Mouse (Mus musculus) thymus, postnatal 36 days (tissue): ENCODE results near the gene Mad1l1.

Source experiments
- DNase-seq, 2 experiments: peaks; one replicate each; pipeline ENCODE4 v3.0.0; 2022; ENCODE audit warnings: mixed read lengths in 2 of 2

The Mad1l1 gene

GRCm38 (mm10) chr5:140174814-140175490, 146.4 kb downstream of the Mad1l1 start:
- no peak for DNase-seq

DNA sequence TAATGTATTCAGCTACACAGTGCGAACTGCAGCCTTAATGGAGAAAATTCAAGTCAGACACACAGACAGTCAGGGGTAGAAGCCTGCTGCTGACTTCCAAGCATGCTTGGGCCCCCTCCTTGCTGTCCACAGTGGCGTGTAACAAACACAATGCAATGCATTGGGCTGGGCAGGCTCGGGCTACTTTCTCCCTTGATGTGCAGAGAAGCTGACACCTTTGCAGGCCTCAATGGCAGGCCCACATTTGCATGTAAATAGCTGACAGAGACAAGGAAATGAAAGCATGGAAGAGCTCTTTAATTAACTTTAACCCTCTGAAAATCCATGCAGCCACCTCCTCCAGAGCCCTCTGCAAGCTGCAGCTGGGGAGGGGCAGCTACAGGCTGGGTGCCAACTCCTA, 147.3 kb downstream of the Mad1l1 start:
- no peak for DNase-seq

DNA sequence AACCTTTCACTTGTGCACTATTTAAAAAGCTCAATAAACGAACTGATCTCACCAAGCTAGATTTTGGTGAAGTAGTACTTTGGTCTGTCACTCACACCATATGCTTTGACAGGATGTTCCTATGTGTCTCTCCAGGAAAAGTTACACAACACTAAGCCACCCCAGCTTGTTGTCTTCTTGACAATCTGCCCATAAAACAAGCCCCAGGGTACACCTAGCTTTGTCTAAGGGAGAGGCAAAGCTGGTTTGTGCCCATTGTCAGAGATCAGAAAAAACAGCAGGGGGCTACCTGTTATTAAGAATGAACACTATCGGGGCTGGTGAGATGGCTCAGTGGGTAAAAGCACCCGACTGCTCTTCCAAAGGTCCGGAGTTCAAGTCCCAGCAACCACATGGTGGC, 148.2 kb downstream of the Mad1l1 start:
- DNase-seq = no peak

DNA sequence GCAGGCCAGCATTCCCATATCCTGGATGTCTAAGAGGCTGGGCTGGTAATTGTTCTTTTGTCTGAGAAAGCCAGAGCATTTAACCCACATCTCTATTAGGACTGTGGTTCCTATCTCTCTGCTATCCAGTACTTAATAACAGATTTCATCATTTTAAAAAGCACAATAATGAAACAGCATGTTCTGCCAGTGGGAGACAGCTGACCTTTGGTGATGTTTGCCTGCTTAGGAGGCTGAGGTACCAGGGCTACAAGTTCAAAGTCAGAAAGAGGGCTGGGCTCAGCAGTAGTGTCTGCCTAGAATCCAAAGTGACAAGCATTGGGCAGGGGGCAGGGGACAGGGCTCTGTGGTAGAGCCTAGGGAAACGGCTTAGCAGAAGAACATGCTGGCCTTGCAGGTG, 149.6 kb downstream of the Mad1l1 start:
- DNase-seq = no peak

DNA sequence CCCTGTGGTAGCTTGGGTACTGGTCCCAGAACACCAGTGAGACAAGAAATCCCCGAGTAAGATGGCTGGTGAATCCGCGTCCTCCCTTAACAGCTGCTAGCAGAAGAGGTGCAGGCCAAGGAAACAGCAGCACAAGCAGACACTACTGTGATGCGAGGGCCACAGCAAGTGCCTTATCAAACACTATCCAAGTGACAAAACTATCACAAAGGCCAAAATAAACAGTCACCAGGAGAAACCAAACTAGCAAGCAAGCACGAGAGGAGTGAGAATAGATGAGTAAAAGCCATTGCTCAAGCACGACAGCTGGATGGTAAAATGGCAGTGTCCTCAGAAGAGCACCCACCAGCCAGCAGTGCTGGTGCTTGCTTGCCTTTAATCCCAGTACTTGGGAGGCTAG, 153.8 kb downstream of the Mad1l1 start:
- DNase-seq = no peak

- DNase-seq = no peak
Observed at GRCm38 (mm10) chr5:140167080-140167479, 154.3 kb downstream of the Mad1l1 start.

DNA sequence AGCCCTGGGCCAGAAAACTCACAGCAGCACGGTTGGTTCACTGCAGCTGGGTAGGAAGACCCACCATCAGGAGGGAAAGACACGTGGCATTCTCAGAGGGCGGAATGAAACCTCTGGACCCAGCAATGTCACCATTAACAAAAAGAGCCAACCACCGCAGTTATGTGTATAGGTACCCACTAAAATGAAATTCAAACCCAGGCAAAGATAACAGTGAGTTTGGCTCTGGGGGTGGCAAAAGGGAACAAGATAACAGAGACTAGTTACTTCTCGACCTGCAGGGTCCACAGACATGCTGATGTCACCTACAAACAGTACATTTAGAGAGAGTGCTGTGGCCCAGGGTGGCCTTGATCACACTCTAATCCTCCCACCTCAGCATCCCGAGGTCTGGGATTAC, 157.4 kb downstream of the Mad1l1 start:
- no peak for DNase-seq

DNA sequence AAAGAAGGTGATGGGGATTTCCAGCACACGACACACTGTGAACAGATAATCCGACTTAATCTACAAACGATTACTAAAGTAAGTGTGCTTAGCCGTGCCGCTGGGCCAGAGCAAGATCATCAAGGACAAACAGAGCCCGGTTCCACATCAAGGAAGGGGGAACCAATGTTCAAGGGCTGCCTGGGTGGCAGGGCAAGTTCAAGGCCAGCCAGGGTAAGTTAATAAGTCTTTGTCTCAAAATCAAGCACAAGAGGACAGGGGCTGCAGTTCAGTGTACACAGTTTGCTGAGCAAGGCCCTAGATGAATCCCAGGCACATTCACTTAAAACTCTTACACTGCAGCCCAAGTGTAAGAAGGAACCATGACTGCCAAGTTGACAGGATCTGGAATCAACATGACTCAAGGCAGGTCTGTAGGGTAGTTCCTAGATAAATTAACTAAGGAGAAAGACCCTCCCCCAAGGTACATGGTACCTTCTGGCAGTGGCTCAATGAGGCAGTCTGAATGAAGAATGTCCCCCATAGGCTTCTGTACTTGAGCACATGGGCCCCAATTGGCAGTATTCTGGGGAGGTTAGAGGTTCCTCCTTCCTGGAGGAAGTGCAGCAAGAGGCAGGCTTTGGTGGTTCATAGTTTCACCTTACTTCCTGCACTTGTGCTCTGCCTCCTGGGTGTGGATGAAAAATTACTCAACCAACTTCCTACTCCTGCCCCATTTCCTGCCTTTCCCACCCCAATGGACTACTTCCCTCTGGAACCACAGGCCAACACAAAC, 159.1 kb downstream of the Mad1l1 start:
- no peak for DNase-seq

- DNase-seq = no peak
Observed at GRCm38 (mm10) chr5:140159007-140159406, 162.3 kb downstream of the Mad1l1 start.

DNA sequence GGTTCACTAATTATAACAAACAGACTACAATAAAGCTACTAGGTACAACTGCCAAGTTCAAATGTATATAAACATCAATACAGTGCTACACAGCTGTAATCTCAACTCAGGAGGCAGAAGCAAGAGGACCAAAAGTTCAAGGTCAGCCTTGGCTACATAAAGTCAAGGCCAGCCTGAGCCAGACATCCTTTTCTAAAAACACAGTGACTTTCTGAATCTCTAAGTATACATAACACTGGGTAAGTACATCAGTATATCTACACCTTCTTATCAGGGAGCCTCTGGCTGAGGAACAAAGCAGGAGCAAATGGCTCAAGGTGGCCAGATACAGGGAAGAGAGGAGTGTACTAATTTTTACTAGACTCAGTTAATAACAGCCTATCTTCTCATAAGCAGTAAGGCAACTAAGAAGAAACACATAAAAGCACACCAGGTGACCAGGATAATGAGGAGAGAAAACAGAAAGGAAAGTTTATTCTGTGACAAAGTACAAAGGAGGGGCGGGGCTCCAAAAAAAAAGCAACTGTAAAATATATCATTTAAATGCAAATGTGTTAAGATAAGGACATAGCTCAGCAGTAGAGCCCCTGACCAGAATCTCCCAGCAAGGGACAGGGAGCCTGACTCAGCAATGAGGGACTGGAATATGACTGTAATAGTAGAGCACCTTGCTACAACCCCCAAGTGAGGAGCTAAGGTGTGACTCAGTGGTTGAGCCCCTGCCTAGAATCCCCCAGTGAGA, 163.3 kb downstream of the Mad1l1 start:
- no peak for DNase-seq

DNA sequence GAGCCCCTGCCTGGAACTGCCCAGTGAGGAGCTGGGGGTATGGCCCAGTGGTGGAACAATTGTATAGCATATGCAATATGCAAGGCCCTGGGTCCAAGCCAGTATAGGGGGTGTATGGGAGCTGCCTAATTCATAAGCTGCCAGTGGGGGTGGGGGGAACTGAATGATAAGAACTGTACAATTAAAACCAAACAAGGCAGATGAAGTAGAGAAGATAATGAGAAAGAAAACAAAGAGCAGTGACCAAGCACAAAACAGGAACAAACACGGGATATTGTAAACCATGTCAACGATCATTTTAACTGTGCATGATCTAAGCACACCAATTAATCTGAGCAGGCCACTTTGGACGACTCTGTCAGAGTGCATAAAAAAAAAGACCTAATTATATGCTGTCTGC, 167.2 kb downstream of the Mad1l1 start:
- no peak for DNase-seq

- no peak for DNase-seq
Observed at GRCm38 (mm10) chr5:140151871-140152270, 169.5 kb downstream of the Mad1l1 start.

DNA sequence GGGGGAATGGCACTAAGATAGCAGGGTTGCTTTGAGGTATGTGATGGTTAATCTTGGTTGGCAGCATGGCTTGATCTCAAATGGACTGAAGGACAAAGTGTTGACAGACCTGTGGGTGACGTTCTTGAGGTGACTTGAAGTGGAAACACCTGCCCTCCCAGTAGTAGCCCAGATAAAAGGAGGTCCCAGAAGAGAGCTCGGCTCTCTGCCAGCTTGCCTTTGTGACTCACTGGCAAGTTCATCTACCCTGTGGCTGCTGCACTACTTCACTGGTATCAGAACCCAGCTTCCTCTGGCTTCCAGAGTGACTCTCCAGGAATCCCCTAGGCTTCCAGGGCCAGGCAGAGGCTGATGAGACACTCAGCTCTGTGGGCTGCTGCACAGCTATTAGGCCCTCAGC, 170.2 kb downstream of the Mad1l1 start:
- DNase-seq = no peak

- no peak for DNase-seq
Observed at GRCm38 (mm10) chr5:140150694-140151093, 170.7 kb downstream of the Mad1l1 start.

- no peak for DNase-seq
Observed at GRCm38 (mm10) chr5:140150136-140150535, 171.2 kb downstream of the Mad1l1 start.

DNA sequence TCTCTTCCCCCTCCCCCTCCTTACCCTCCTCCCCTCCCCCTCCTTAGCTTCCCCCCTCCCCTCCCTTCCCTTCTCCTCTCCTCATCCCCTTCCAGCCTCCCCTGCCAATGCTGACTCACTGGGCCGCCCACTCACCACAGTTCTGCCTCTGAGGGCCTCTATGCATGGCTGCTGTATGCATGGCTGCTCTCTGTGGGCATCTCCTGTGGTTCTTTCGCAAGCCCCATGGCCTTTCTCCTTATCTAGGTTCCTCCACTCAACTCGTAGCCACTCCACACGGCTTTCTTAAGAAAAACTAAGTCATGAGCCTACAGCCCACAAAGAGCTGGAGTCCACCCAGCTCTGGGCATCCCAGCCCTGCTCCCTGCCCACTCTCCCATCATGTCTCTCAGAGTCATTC, 172.1 kb downstream of the Mad1l1 start:
- DNase-seq = peak in 1 of 2 experiments; percentile 29

DNA sequence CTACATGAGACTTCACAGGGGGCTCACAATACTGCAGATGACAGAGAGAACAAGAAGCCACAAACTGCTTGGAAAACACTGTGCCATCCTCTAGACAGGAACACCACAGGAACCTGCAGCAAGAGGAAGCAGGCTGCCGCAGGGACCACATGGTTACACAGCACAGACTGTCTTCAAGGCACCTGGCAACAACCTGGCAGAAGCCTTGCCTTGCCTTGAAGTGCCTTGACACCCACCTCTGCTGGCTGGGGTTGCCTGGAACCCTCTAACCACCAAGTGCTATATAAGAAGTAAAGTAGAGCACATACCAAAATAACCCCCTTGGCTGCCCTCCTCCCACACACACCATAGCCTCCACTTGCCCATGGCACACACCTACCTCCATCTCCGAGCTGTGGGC, 177.8 kb downstream of the Mad1l1 start:
- DNase-seq = peak; percentile 20 to 57

GRCm38 (mm10) chr5:140141336-140141735, 180.0 kb downstream of the Mad1l1 start:
- DNase-seq = no peak

- peak; percentile 59 to 60 for DNase-seq
Observed at GRCm38 (mm10) chr5:140140214-140140613, 181.1 kb downstream of the Mad1l1 start.

- no peak for DNase-seq
Observed at GRCm38 (mm10) chr5:140135734-140136625, 185.4 kb downstream of the Mad1l1 start.

GRCm38 (mm10) chr5:140134021-140134420, 187.3 kb downstream of the Mad1l1 start:
- DNase-seq = no peak

DNA sequence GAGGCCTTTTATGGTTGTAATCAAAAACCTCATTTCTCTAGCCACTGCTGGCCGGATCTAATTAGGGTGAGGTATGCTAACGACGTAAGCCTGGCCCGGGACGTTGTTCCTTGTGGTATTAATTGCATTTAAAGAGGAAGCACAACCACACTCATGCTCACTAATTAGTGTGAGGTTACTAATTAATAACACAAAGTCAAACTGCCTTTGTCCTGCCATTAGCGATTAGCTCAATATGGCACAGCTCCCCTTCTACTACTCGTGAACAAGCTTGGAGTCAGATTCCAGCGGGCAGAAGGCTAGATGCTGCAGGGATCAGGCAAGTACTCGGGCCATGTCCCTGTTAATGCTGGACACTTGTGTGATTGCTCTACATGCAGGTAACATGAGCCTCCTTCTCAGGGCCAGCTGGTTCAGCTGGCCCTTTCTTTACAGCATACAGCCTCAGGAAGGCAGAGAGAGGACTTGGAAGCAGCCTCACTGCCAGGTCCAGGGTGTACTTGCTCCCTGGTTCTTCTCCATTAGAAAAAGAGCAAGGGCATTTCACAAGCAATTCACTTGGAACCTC, 192.9 kb downstream of the Mad1l1 start:
- no peak for DNase-seq
